ENCODE assay signal across 1 mouse cellular context in genomic region chr8:95440168-95440709, GRCm38 (mm10).
TF ChIP-seq lines count a peak whose summit lies in the region.

No protein-coding gene starts in this region.

TF ChIP-seq in MEL, 35 proteins besides CTCF, POLR2A, EP300 and RAD21 (continued from another document):
- TF ChIP-seq POLR2AphosphoS5 (IDR thresholded peaks at IDR 0.05; ENCODE audit: borderline replicate concordance, low read depth, low read length) (no peak), HCFC1 (IDR thresholded peaks at IDR 0.05; ENCODE audit: low read depth, low read length) (0 out of 2 replicates have a peak, but pooled peaks have one; percentile 36), ELF1 (IDR thresholded peaks at IDR 0.05; ENCODE audit: low read depth, low read length) (no peak), RCOR1 (IDR thresholded peaks at IDR 0.05; ENCODE audit: low read depth, low read length) (peak; percentile 74), MYC (IDR thresholded peaks at IDR 0.05; ENCODE audit: low read depth, low read length) (peak; percentile 26; the same call in 1 of the 2 replicates), E2F4 (IDR thresholded peaks at IDR 0.05; ENCODE audit: borderline replicate concordance, low read depth, low read length) (no peak), ZC3H11A (IDR thresholded peaks at IDR 0.05; ENCODE audit: low read depth, low read length) (no peak), POLR2AphosphoS2 (IDR thresholded peaks at IDR 0.05; ENCODE audit: low read length) (no peak), BHLHE40 (IDR thresholded peaks at IDR 0.05; ENCODE audit: borderline replicate concordance, low read depth, low read length) (no peak), JUND (IDR thresholded peaks at IDR 0.05; ENCODE audit: low read depth, low read length) (no peak), UBTF (IDR thresholded peaks at IDR 0.05; ENCODE audit: borderline replicate concordance, insufficient read depth, low read depth, low read length) (no peak), GATA1 (IDR thresholded peaks at IDR 0.05; ENCODE audit: low read depth, low read length) (peak; percentile 93), USF1 (IDR thresholded peaks at IDR 0.05; ENCODE audit: low read depth, low read length) (no peak)
